Mouse (Mus musculus) hindbrain, embryonic 14.5 days (tissue): ENCODE measurements around the gene Cdc42se2. TPM values are rescaled to one million over a fixed set of nuclear protein-coding genes. Genes with fewer than 3 reads are reported as not detected.

Experiments used
- ATAC-seq: fragments of 200-750 bp; cut with Nextera tagmentation; 2 replicates; pipeline ENCODE4 v1.8.0; 2017; ENCODE audit warnings: moderate number of reproducible peaks, mild to moderate bottlenecking, moderate TSS enrichment, moderate library complexity; ENCODE audit not compliant: low FRiP score
- DNase-seq: peaks from one replicate; pipeline ENCODE4 v3.0.0-alpha.2; 2015; ENCODE audit warnings: low spot score
- H3K27ac ChIP-seq: fragments of 300-500 bp; sonication (generic); 2 replicates; pipeline ENCODE4 v1.5.1; 2014; ENCODE audit warnings: mild to moderate bottlenecking, moderate library complexity
- H3K27me3 ChIP-seq: fragments of 300-500 bp; sonication (generic); 2 replicates; pipeline ENCODE4 v1.6.1; 2014; ENCODE audit warnings: mild to moderate bottlenecking, low read length, mixed read lengths; ENCODE audit not compliant: control insufficient read depth, insufficient read depth
- H3K36me3 ChIP-seq: fragments of 300-500 bp; sonication (generic); replicated peaks from 2 replicates; pipeline ENCODE4 v1.6.1; 2014; ENCODE audit not compliant: control insufficient read depth, insufficient read depth
- H3K4me1 ChIP-seq: fragments of 300-500 bp; sonication (generic); replicated peaks from 2 replicates; pipeline ENCODE4 v1.6.1; 2014; ENCODE audit warnings: antibody characterized with exemption, low read length, mixed read lengths; ENCODE audit not compliant: control insufficient read depth, insufficient read depth
- H3K4me2 ChIP-seq: fragments of 300-500 bp; sonication (generic); replicated peaks from 2 replicates; pipeline ENCODE4 v1.6.1; 2014; ENCODE audit warnings: mild to moderate bottlenecking, moderate library complexity
- H3K4me3 ChIP-seq: fragments of 300-500 bp; sonication (generic); replicated peaks from 2 replicates; pipeline ENCODE4 v1.5.1; 2014; ENCODE audit warnings: mild to moderate bottlenecking, low read length
- H3K9ac ChIP-seq: fragments of 300-500 bp; sonication (generic); 2 replicates; pipeline ENCODE4 v1.6.1; 2014
- H3K9me3 ChIP-seq: fragments of 300-500 bp; sonication (generic); 2 replicates; pipeline ENCODE4 v1.6.1; 2016; ENCODE audit warnings: low read length; ENCODE audit not compliant: control insufficient read depth
- WGBS: fragments of 180-500 bp; shearing (Covaris S2); extraction: QIAGEN DNeasy Blood & Tissue Kit; methylation state at CpG from one replicate; pipeline ENCODE4 v1.1.7; 2014; 5-methylcytosine and 5-hydroxymethylcytosine counted together
- polyA plus RNA-seq: library from polyadenylated mRNA; unstranded; fragments of >200 nt; fragmentation: Nextera tagmentation; extraction: Ambion mirVana; gene quantifications from 2 replicates; pipeline ENCODE4 v1.2.1, GENCODE M21; 2014

Cdc42se2 gene
- polyA plus RNA-seq, 1 experiment from 2014 or later = 147 TPM

GRCm38 (mm10) chr11:54815659-54816058 lies 28.2 kb upstream of the Cdc42se2 start:
- no peaks in the 10 kb centered on the region for H3K27me3 ChIP-seq
- no peaks in the 10 kb centered on the region for H3K9me3 ChIP-seq
- no peak overlapping the region for H3K27ac ChIP-seq
- DNase-seq (no peak), ATAC-seq (no peak)
- no peaks in the 10 kb centered on the region for H3K36me3 ChIP-seq
- no peak overlapping the region for H3K4me2 ChIP-seq
- H3K9ac ChIP-seq = no peak overlapping the region
- H3K4me3 ChIP-seq = no peak overlapping the region
- H3K4me1 ChIP-seq = peaks cover 9% of the 10 kb centered on the region; the same call in 1 of the 2 replicates

- 10% methylated on average over 8 of the region's 8 CpGs for WGBS
- Histone ChIP-seq H3K27ac (peak overlapping the region; percentile 34), H3K27me3 (no peaks in the 10 kb centered on the region)
Observed at GRCm38 (mm10) chr11:54812812-54813516, 25.5 kb upstream of the Cdc42se2 start.

DNA sequence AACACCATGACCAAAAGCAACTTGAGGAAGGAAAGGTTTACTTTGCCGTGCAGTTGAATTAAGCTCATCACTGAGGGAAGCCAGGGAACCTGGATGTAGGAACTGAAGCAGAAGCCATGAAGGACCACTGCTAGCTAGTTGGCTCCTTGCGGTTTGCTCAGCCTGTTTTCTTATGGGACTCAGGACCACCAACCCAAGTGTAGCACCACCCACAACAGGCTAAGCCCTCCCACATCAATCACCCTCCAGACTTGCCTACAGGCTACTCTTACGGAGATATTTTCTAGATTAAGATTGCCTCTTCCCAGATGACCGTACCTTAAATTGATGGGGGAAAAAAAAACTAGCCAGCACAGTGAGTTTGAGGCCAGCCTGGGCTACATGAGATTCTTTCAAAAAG lies 24.8 kb upstream of the Cdc42se2 start:
- ATAC-seq = no peak

More at GRCm38 (mm10) chr11:54812812-54813516, 25.5 kb upstream of the Cdc42se2 start:
- H3K4me1 ChIP-seq = peaks cover 4% of the 10 kb centered on the region; the same call in 1 of the 2 replicates
- no peaks in the 10 kb centered on the region for H3K9me3 ChIP-seq
- no peak overlapping the region for H3K4me2 ChIP-seq
- peak; percentile 58 for DNase-seq
- no peaks in the 10 kb centered on the region for H3K36me3 ChIP-seq
- H3K4me3 ChIP-seq = no peak overlapping the region
- no peak overlapping the region for H3K9ac ChIP-seq
- ATAC-seq = peak; percentile 69

DNA sequence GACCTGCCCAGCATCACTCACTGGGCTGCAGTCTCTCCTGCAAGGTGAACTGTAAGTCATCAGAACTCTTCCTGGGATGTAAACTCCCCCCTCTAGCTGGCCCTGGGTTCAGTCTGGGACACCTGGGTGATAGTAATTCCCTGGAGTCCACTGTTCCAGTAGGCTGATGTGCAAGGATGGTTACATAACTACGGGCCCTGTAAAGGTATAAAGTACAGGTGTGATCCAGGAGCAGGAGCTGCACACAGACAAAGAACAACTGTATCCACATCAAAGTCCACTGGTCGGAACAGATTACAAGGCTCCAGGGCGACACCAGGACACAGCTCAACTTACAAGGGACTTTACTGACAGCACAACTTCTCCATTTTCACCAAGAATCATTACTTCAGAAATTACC lies 23.6 kb upstream of the Cdc42se2 start:
- Histone ChIP-seq H3K4me2 (no peak overlapping the region), H3K27ac (no peak overlapping the region), H3K9ac (no peak overlapping the region), H3K9me3 (no peaks in the 10 kb centered on the region), H3K36me3 (no peaks in the 10 kb centered on the region), H3K4me1 (peaks cover 4% of the 10 kb centered on the region; the same call in 1 of the 2 replicates), H3K27me3 (no peaks in the 10 kb centered on the region), H3K4me3 (no peak overlapping the region)
- DNase-seq (no peak), ATAC-seq (no peak)
- 81% methylated on average over 3 of the region's 3 CpGs for WGBS

More for the DNA sequence above, 24.8 kb upstream of the Cdc42se2 start:
- DNase-seq = no peak
- Histone ChIP-seq H3K27me3 (no peaks in the 10 kb centered on the region), H3K9ac (no peak overlapping the region), H3K4me1 (peaks cover 4% of the 10 kb centered on the region; the same call in 1 of the 2 replicates), H3K27ac (0 out of 2 replicates have a peak overlapping the region, but pooled peaks have one; percentile 7), H3K9me3 (no peaks in the 10 kb centered on the region), H3K4me2 (no peak overlapping the region), H3K4me3 (no peak overlapping the region), H3K36me3 (no peaks in the 10 kb centered on the region)
- 16% methylated on average over 4 of the region's 4 CpGs for WGBS

- DNase-seq = no peak
- Histone ChIP-seq H3K9ac (no peak overlapping the region), H3K36me3 (no peaks in the 10 kb centered on the region), H3K4me3 (no peak overlapping the region), H3K4me2 (no peak overlapping the region), H3K9me3 (no peaks in the 10 kb centered on the region), H3K27me3 (no peaks in the 10 kb centered on the region), H3K4me1 (peaks cover 4% of the 10 kb centered on the region; the same call in 1 of the 2 replicates), H3K27ac (no peak overlapping the region)
- ATAC-seq = no peak
- 94% methylated on average over 5 of the region's 5 CpGs for WGBS
Observed at GRCm38 (mm10) chr11:54809582-54809981, 22.1 kb upstream of the Cdc42se2 start.

GRCm38 (mm10) chr11:54808177-54808576 lies 20.7 kb upstream of the Cdc42se2 start:
- H3K27me3 ChIP-seq = no peaks in the 10 kb centered on the region
- no peaks in the 10 kb centered on the region for H3K9me3 ChIP-seq
- no peak overlapping the region for H3K27ac ChIP-seq
- no peak overlapping the region for H3K4me3 ChIP-seq
- no peaks in the 10 kb centered on the region for H3K36me3 ChIP-seq
- H3K4me2 ChIP-seq = no peak overlapping the region
- no peak for DNase-seq
- H3K4me1 ChIP-seq = peaks cover 4% of the 10 kb centered on the region; the same call in 1 of the 2 replicates
- 84% methylated on average over 4 of the region's 4 CpGs for WGBS
- H3K9ac ChIP-seq = no peak overlapping the region
- no peak for ATAC-seq

- no peak overlapping the region for H3K4me2 ChIP-seq
- no peak overlapping the region for H3K4me3 ChIP-seq
- no peaks in the 10 kb centered on the region for H3K36me3 ChIP-seq
- no peak overlapping the region for H3K27ac ChIP-seq
- H3K9ac ChIP-seq = no peak overlapping the region
- peaks cover under 1% of the 10 kb centered on the region; the same call in 1 of the 2 replicates for H3K4me1 ChIP-seq
- WGBS = 90% methylated on average over 9 of the region's 9 CpGs
- H3K9me3 ChIP-seq = no peaks in the 10 kb centered on the region
- H3K27me3 ChIP-seq = no peaks in the 10 kb centered on the region
- no peak for DNase-seq
- no peak for ATAC-seq
Observed at GRCm38 (mm10) chr11:54807669-54808068, 20.2 kb upstream of the Cdc42se2 start.

DNA sequence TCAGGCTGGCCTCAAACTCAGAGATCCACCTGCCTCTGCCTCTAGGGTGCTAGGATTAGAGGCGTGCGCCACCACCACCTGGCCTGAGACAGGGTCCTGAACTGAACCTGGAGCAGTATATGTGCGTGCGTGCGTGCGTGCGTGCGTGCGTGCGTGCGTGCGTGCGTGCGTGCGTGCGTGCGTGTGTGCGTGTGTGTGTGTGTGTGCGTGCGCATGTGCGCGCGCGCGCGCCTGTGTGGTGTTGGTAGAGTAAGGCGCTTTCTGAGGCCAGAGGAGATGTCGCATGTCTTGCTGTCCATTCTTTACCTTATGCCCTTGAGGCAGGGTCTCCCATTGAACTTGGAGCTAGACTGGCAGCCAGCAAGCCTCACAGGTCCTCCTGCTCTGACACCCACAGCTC lies 19.4 kb upstream of the Cdc42se2 start:
- Histone ChIP-seq H3K4me2 (no peak overlapping the region), H3K27me3 (no peaks in the 10 kb centered on the region), H3K9ac (no peak overlapping the region), H3K27ac (no peak overlapping the region), H3K4me1 (no peaks in the 10 kb centered on the region), H3K4me3 (no peak overlapping the region), H3K36me3 (no peaks in the 10 kb centered on the region), H3K9me3 (no peaks in the 10 kb centered on the region)
- DNase-seq = no peak
- 93% methylated on average over 28 of the region's 28 CpGs for WGBS
- no peak for ATAC-seq

GRCm38 (mm10) chr11:54805196-54805595 lies 17.7 kb upstream of the Cdc42se2 start:
- Histone ChIP-seq H3K9ac (no peak overlapping the region), H3K4me2 (no peak overlapping the region), H3K4me3 (no peak overlapping the region), H3K4me1 (no peaks in the 10 kb centered on the region), H3K36me3 (no peaks in the 10 kb centered on the region), H3K27me3 (no peaks in the 10 kb centered on the region), H3K27ac (no peak overlapping the region), H3K9me3 (no peaks in the 10 kb centered on the region)
- DNase-seq = no peak
- ATAC-seq = no peak
- WGBS = 82% methylated on average over 4 of the region's 4 CpGs
